Mouse (Mus musculus) neural tube, embryonic 15.5 days (tissue): ENCODE data around the gene Defa2. TPM values are rescaled to one million over a fixed set of nuclear protein-coding genes. Genes with fewer than 3 reads are reported as not detected.
"Not testable (repeated sequence)": the region's sequence is repeated elsewhere in the genome, so short reads cannot be mapped to it uniquely, and the experiment has no call there.

Source experiments
- ATAC-seq: fragments of 200-750 bp; cut with Nextera tagmentation; 2 replicates; pipeline ENCODE4 v1.8.0; 2017; ENCODE audit warnings: mild to moderate bottlenecking, moderate TSS enrichment, moderate library complexity; ENCODE audit not compliant: low FRiP score
- H3K27ac ChIP-seq: fragments of 300-500 bp; sonication (generic); replicated peaks from 2 replicates; pipeline ENCODE4 v1.5.1; 2015; ENCODE audit warnings: mild to moderate bottlenecking, inconsistent platforms
- H3K27me3 ChIP-seq: fragments of 300-500 bp; sonication (generic); replicated peaks from 2 replicates; pipeline ENCODE4 v1.6.1; 2015; ENCODE audit warnings: inconsistent platforms
- H3K36me3 ChIP-seq: fragments of 300-500 bp; sonication (generic); 2 replicates; pipeline ENCODE4 v1.6.1; 2015; ENCODE audit warnings: inconsistent platforms
- H3K4me1 ChIP-seq: fragments of 300-500 bp; sonication (generic); 2 replicates; pipeline ENCODE4 v1.6.1; 2015; ENCODE audit warnings: inconsistent platforms
- H3K4me2 ChIP-seq: fragments of 300-500 bp; sonication (generic); 2 replicates; pipeline ENCODE4 v1.6.1; 2015; ENCODE audit warnings: inconsistent platforms, mild to moderate bottlenecking, moderate library complexity
- H3K4me3 ChIP-seq: fragments of 300-500 bp; sonication (generic); replicated peaks from 2 replicates; pipeline ENCODE4 v1.5.1; 2015; ENCODE audit warnings: mild to moderate bottlenecking, inconsistent platforms
- H3K9ac ChIP-seq: fragments of 300-500 bp; sonication (generic); replicated peaks from 2 replicates; pipeline ENCODE4 v1.6.1; 2015; ENCODE audit warnings: mild to moderate bottlenecking, inconsistent platforms
- H3K9me3 ChIP-seq: fragments of 300-500 bp; sonication (generic); replicated peaks from 2 replicates; pipeline ENCODE4 v1.6.1; 2016; ENCODE audit warnings: inconsistent platforms
- WGBS: fragments of 180-500 bp; shearing (Covaris S2); methylation state at CpG from one replicate; pipeline ENCODE4 v1.1.7; 2015; ENCODE audit warnings: mixed read lengths; 5-methylcytosine and 5-hydroxymethylcytosine counted together
- polyA plus RNA-seq: library from polyadenylated mRNA; unstranded; fragments of >200 nt; fragmentation: Nextera tagmentation; extraction: Ambion mirVana; gene quantifications from 2 replicates; pipeline ENCODE4 v1.2.1, GENCODE M21; 2015

Defa2 gene
- polyA plus RNA-seq, result not detected in 2 replicates

- H3K9ac ChIP-seq, result not testable (repeated sequence)
- WGBS, result no CpG with 5 or more reads among the region's 2 CpGs
Measured at GRCm38 (mm10) chr8:21378215-21378614, at the start of gene Defa2. Defa2 (plus strand) TSS chr8:21378515.

DNA sequence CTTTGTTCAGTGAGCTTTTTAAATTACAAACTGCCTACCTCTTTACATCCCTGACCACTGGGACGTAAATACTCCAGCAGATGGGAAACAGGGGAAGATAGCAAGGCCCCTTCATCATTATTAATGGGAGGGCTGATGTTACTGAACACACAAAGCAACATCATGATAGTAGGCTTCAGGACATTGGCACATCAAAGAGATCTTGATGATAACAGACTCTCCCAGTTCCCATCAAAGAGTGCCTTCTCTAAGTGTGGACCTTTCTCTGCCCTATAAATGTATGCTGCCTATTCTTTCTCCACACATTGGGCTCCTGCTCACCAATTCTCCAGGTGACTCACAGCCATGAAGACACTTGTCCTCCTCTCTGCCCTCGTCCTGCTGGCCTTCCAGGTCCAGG lies 13.2 kb downstream of the Defa2 start, which contains the start of gene Defa33:
Defa33 (plus strand) TSS at position 301 of the 400 bp plus-strand sequence.
- ATAC-seq, H3K36me3 ChIP-seq: not testable (repeated sequence)
- WGBS, result no CpG with 5 or more reads among the region's 2 CpGs

More at GRCm38 (mm10) chr8:21378215-21378614, at the start of gene Defa2:
- H3K4me2 ChIP-seq, H3K36me3 ChIP-seq, ATAC-seq, H3K4me1 ChIP-seq, H3K27me3 ChIP-seq, H3K4me3 ChIP-seq, H3K9me3 ChIP-seq, H3K27ac ChIP-seq: not testable (repeated sequence)

DNA sequence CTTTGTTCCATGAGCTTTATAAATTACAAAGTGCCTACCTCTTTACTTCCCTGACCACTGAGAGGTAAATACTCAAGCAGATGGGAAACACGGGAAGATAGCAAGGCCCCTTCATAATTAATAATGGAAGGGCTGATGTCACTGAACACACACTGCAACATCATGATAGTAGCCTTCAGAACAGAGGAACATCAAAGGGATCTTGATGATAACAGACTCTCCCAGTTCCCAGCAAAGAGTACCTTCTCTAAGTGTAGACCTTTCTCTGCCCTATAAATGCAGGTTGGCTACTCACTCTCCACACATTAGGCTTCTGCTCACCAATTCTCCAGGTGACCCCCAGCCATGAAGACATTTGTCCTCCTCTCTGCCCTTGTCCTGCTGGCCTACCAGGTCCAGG lies 48.8 kb downstream of the Defa2 start, which contains the start of gene Defa36:
Defa36 (plus strand) TSS at position 301 of the 400 bp plus-strand sequence.
- not testable (repeated sequence) for H3K4me1 ChIP-seq, H3K4me2 ChIP-seq, H3K9ac ChIP-seq, H3K9me3 ChIP-seq, H3K4me3 ChIP-seq, H3K27ac ChIP-seq, H3K27me3 ChIP-seq, H3K36me3 ChIP-seq, ATAC-seq
- WGBS, result no CpG with 5 or more reads among the region's 1 CpGs

More for the DNA sequence above, 13.2 kb downstream of the Defa2 start, which contains the start of gene Defa33:
- H3K27ac ChIP-seq, H3K27me3 ChIP-seq, H3K9ac ChIP-seq, H3K4me1 ChIP-seq, H3K4me2 ChIP-seq, H3K9me3 ChIP-seq, H3K4me3 ChIP-seq: not testable (repeated sequence)

Other genes with a start within 250 kb of the Defa2 start
- gene Defa30, start 243.9 kb upstream of the Defa2 start, polyA plus RNA-seq, result not detected in 2 replicates
- not detected in 2 replicates for gene Defa22, start 216.2 kb upstream of the Defa2 start, polyA plus RNA-seq
- gene Defa31, start 186.9 kb upstream of the Defa2 start, polyA plus RNA-seq, result not detected in 2 replicates
- gene Gm15293, start 177.0 kb upstream of the Defa2 start, polyA plus RNA-seq, result not detected in 2 replicates
- not detected in 2 replicates for gene Gm15292, start 128.8 kb upstream of the Defa2 start, polyA plus RNA-seq
- not detected in 2 replicates for gene Defa27, start 63.0 kb upstream of the Defa2 start, polyA plus RNA-seq
- not detected in 2 replicates for gene Defa29, start 51.5 kb upstream of the Defa2 start, polyA plus RNA-seq
- not detected in 2 replicates for gene Defa33, start 13.3 kb downstream of the Defa2 start, polyA plus RNA-seq
- not detected in 2 replicates for gene Defa36, start 48.9 kb downstream of the Defa2 start, polyA plus RNA-seq
- gene Gm7849, start 78.0 kb downstream of the Defa2 start, polyA plus RNA-seq, result not detected in 2 replicates
- not detected in 2 replicates for gene Defa20, start 130.7 kb downstream of the Defa2 start, polyA plus RNA-seq
- gene Defa32, start 150.5 kb downstream of the Defa2 start, polyA plus RNA-seq, result not detected in 2 replicates
- gene Defa37, start 186.9 kb downstream of the Defa2 start, polyA plus RNA-seq, result not detected in 2 replicates
- not detected in 2 replicates for gene Defa28, start 204.5 kb downstream of the Defa2 start, polyA plus RNA-seq
- gene Gm7861, start 216.0 kb downstream of the Defa2 start, polyA plus RNA-seq, result not detected in 2 replicates
- not detected in 2 replicates for gene Defa26, start 239.7 kb downstream of the Defa2 start, polyA plus RNA-seq